Mouse (Mus musculus) myocyte (in vitro differentiated cells): ENCODE data around the gene Tex26. TPM values are rescaled to one million over a fixed set of nuclear protein-coding genes. Genes with fewer than 3 reads are reported as not detected.

Source experiments
- H3K27me3 ChIP-seq: one replicate; pipeline ENCODE4 v1.6.1; 2011; ENCODE audit not compliant: control insufficient read depth, insufficient read depth, insufficient read length
- H3K36me3 ChIP-seq: one replicate; pipeline ENCODE4 v1.6.1; 2011; ENCODE audit not compliant: control insufficient read depth, insufficient read depth
- H3K4me2 ChIP-seq: one replicate; pipeline ENCODE4 v1.6.1; 2011; ENCODE audit warnings: low read depth, control low read depth
- H3K4me3 ChIP-seq: one replicate; pipeline ENCODE4 v1.5.1; 2011; ENCODE audit warnings: mild to moderate bottlenecking, control low read depth, moderate library complexity
- H3K79me2 ChIP-seq: one replicate; pipeline ENCODE4 v1.6.1; 2011; ENCODE audit not compliant: control insufficient read depth, insufficient read depth
- H3ac ChIP-seq: one replicate; pipeline ENCODE4 v1.6.1; 2011; ENCODE audit not compliant: control insufficient read depth, insufficient read length
- CEBPB ChIP-seq: IDR thresholded peaks from 2 replicates; pipeline ENCODE4 v1.6.1; 2011; ENCODE audit warnings: mild to moderate bottlenecking, moderate library complexity; ENCODE audit not compliant: poor library complexity, insufficient read depth, severe bottlenecking
- E2F4 ChIP-seq: IDR thresholded peaks from one replicate; pipeline ENCODE4 v1.6.1; 2011; ENCODE audit warnings: mild to moderate bottlenecking, control low read depth, moderate library complexity; ENCODE audit not compliant: insufficient read depth
- MAX ChIP-seq: IDR thresholded peaks from one replicate; pipeline ENCODE4 v1.6.1; 2011; ENCODE audit warnings: low read depth, mild to moderate bottlenecking, control low read depth
- MYOD1 ChIP-seq, 3 experiments: IDR thresholded peaks; one replicate each; pipeline ENCODE4 v1.6.1; 2011; ENCODE audit warnings: control low read depth in 2 of 3, low read depth in 2 of 3, mild to moderate bottlenecking in 2 of 3, moderate library complexity in 1 of 3; ENCODE audit not compliant: insufficient read length in 2 of 3, control insufficient read depth in 1 of 3
- MYOG ChIP-seq, 3 experiments: IDR thresholded peaks; one replicate each; pipeline ENCODE4 v1.6.1; 2011; ENCODE audit warnings: control low read depth in 2 of 3, low read depth in 2 of 3, mild to moderate bottlenecking in 2 of 3; ENCODE audit not compliant: insufficient read length in 2 of 3, control insufficient read depth in 1 of 3, insufficient read depth in 1 of 3
- POLR2A ChIP-seq: IDR thresholded peaks from one replicate; pipeline ENCODE4 v1.6.1; 2011; ENCODE audit warnings: low read depth, mild to moderate bottlenecking, control low read depth, moderate library complexity; ENCODE audit not compliant: insufficient read length
- POLR2AphosphoS2 ChIP-seq: IDR thresholded peaks from one replicate; pipeline ENCODE4 v1.6.1; 2011; ENCODE audit warnings: low read depth, control low read depth; ENCODE audit not compliant: insufficient read length
- REST ChIP-seq: IDR thresholded peaks from one replicate; pipeline ENCODE4 v1.6.1; 2011; ENCODE audit warnings: mild to moderate bottlenecking, control low read depth, moderate library complexity; ENCODE audit not compliant: insufficient read depth, insufficient read length
- SRF ChIP-seq: IDR thresholded peaks from one replicate; pipeline ENCODE4 v1.6.1; 2011; ENCODE audit warnings: low read depth; ENCODE audit not compliant: control insufficient read depth, insufficient read length
- TCF12 ChIP-seq: IDR thresholded peaks from one replicate; pipeline ENCODE4 v1.6.1; 2011; ENCODE audit warnings: mild to moderate bottlenecking, control low read depth; ENCODE audit not compliant: poor library complexity, insufficient read depth, severe bottlenecking
- TCF3 ChIP-seq: IDR thresholded peaks from one replicate; pipeline ENCODE4 v1.6.1; 2011; ENCODE audit warnings: low read depth, control low read depth; ENCODE audit not compliant: insufficient read length
- USF1 ChIP-seq: IDR thresholded peaks from one replicate; pipeline ENCODE4 v1.6.1; 2011; ENCODE audit warnings: low read depth, mild to moderate bottlenecking, control low read depth, moderate library complexity
- polyA plus RNA-seq: library from polyadenylated mRNA; unstranded; fragments of >200 nt; fragmentation: generic; extraction: Trizol; gene quantifications from one replicate; pipeline ENCODE4 v1.2.1, GENCODE M21; 2012; ENCODE audit warnings: missing spikeins

Tex26 gene
- polyA plus RNA-seq, 1 experiment, result 0.56 TPM

GRCm38 (mm10) chr5:149474142-149474541 lies 34.7 kb downstream of the Tex26 start:
- TF ChIP-seq POLR2AphosphoS2 (no peak), POLR2A (no peak), USF1 (no peak), SRF (no peak), MYOD1 (IDR thresholded peaks at IDR 0.05; ENCODE audit: control insufficient read depth in 1 of 3, insufficient read length in 2 of 3, low read depth in 2 of 3) (no peak), TCF12 (no peak), MAX (no peak), CEBPB (no peak)

GRCm38 (mm10) chr5:149474701-149475468 lies 35.4 kb downstream of the Tex26 start:
- no peaks in the 10 kb centered on the region for H3K36me3 ChIP-seq
- H3K79me2 ChIP-seq, result no peaks in the 10 kb centered on the region
- no peak overlapping the region for H3ac ChIP-seq
- no peaks in the 10 kb centered on the region for H3K27me3 ChIP-seq
- no peak for TF ChIP-seq POLR2AphosphoS2
- no peak for TF ChIP-seq MYOD1 (IDR thresholded peaks at IDR 0.05; ENCODE audit: control insufficient read depth in 1 of 3, insufficient read length in 2 of 3, low read depth in 2 of 3)
- no peak for TF ChIP-seq TCF3
- no peak for TF ChIP-seq MAX
- no peak for TF ChIP-seq TCF12
- TF ChIP-seq POLR2A, result no peak
- TF ChIP-seq E2F4, result no peak
- TF ChIP-seq MYOG (IDR thresholded peaks at IDR 0.05; ENCODE audit: control insufficient read depth in 1 of 3, insufficient read depth in 1 of 3, insufficient read length in 2 of 3, low read depth in 2 of 3), result no peak
- no peak for TF ChIP-seq REST
- TF ChIP-seq SRF, result no peak
- TF ChIP-seq USF1, result no peak
- TF ChIP-seq CEBPB, result no peak
- H3K4me3 ChIP-seq, result no peak overlapping the region
- H3K4me2 ChIP-seq, result no peak overlapping the region

More at GRCm38 (mm10) chr5:149474142-149474541, 34.7 kb downstream of the Tex26 start:
- H3K79me2 ChIP-seq, result no peaks in the 10 kb centered on the region
- no peak overlapping the region for H3ac ChIP-seq
- no peaks in the 10 kb centered on the region for H3K27me3 ChIP-seq
- no peaks in the 10 kb centered on the region for H3K36me3 ChIP-seq
- H3K4me2 ChIP-seq, result no peak overlapping the region
- no peak overlapping the region for H3K4me3 ChIP-seq

- Histone ChIP-seq H3K27me3 (no peaks in the 10 kb centered on the region), H3ac (no peak overlapping the region), H3K4me2 (no peak overlapping the region), H3K4me3 (no peak overlapping the region), H3K36me3 (no peaks in the 10 kb centered on the region), H3K79me2 (no peaks in the 10 kb centered on the region)
- TF ChIP-seq CEBPB, result no peak
- no peak for TF ChIP-seq TCF3
- no peak for TF ChIP-seq MYOD1 (IDR thresholded peaks at IDR 0.05; ENCODE audit: control insufficient read depth in 1 of 3, insufficient read length in 2 of 3, low read depth in 2 of 3)
- no peak for TF ChIP-seq MAX
- TF ChIP-seq USF1, result no peak
- no peak for TF ChIP-seq TCF12
- no peak for TF ChIP-seq MYOG (IDR thresholded peaks at IDR 0.05; ENCODE audit: control insufficient read depth in 1 of 3, insufficient read depth in 1 of 3, insufficient read length in 2 of 3, low read depth in 2 of 3)
- no peak for TF ChIP-seq POLR2AphosphoS2
- no peak for TF ChIP-seq SRF
- no peak for TF ChIP-seq REST
- no peak for TF ChIP-seq POLR2A
- TF ChIP-seq E2F4, result no peak
Observed at GRCm38 (mm10) chr5:149481920-149482319, 42.5 kb downstream of the Tex26 start.

- no peak for TF ChIP-seq TCF3
- Histone ChIP-seq H3K4me3 (no peak overlapping the region), H3K36me3 (no peaks in the 10 kb centered on the region)
Observed at GRCm38 (mm10) chr5:149483321-149484052, 44.0 kb downstream of the Tex26 start.

GRCm38 (mm10) chr5:149484270-149484669 lies 44.8 kb downstream of the Tex26 start:
- TF ChIP-seq E2F4 (no peak), POLR2AphosphoS2 (no peak), MYOD1 (IDR thresholded peaks at IDR 0.05; ENCODE audit: control insufficient read depth in 1 of 3, insufficient read length in 2 of 3, low read depth in 2 of 3) (no peak), TCF12 (no peak), REST (no peak)
- no peaks in the 10 kb centered on the region for H3K36me3 ChIP-seq

More at GRCm38 (mm10) chr5:149483321-149484052, 44.0 kb downstream of the Tex26 start:
- Histone ChIP-seq H3K79me2 (no peaks in the 10 kb centered on the region), H3K27me3 (no peaks in the 10 kb centered on the region), H3ac (no peak overlapping the region), H3K4me2 (no peak overlapping the region)

More at GRCm38 (mm10) chr5:149484270-149484669, 44.8 kb downstream of the Tex26 start:
- Histone ChIP-seq H3K4me3 (no peak overlapping the region), H3K79me2 (no peaks in the 10 kb centered on the region), H3K4me2 (no peak overlapping the region), H3K27me3 (no peaks in the 10 kb centered on the region), H3ac (no peak overlapping the region)
